Mouse (Mus musculus) small intestine, adult 2 months (tissue): Measurements from ENCODE around the gene Aspscr1. TPM values are rescaled to one million over a fixed set of nuclear protein-coding genes. Genes with fewer than 3 reads are reported as not detected.

Source experiments
- H3K27ac ChIP-seq: fragments of 200-500 bp; 2 replicates; pipeline ENCODE4 v1.5.1; 2012; ENCODE audit warnings: low read depth, low read length, control low read depth, inconsistent platforms; ENCODE audit not compliant: insufficient read depth
- H3K27me3 ChIP-seq: fragments of 200-500 bp; 2 replicates; pipeline ENCODE4 v1.6.1; 2012; ENCODE audit warnings: mild to moderate bottlenecking, moderate library complexity, low read length, inconsistent platforms; ENCODE audit not compliant: control insufficient read depth, insufficient read depth
- H3K36me3 ChIP-seq: fragments of 200-500 bp; 2 replicates; pipeline ENCODE4 v1.6.1; 2012; ENCODE audit warnings: mild to moderate bottlenecking, low read length, control low read depth, inconsistent platforms; ENCODE audit not compliant: control insufficient read depth, insufficient read depth
- H3K4me1 ChIP-seq: fragments of 200-500 bp; 2 replicates; pipeline ENCODE4 v1.6.1; 2012; ENCODE audit warnings: low read length, inconsistent platforms, mixed read lengths; ENCODE audit not compliant: control insufficient read depth, insufficient read depth, insufficient read length
- H3K4me3 ChIP-seq: fragments of 200-500 bp; 2 replicates; pipeline ENCODE4 v1.5.1; 2012; ENCODE audit warnings: low read depth, mild to moderate bottlenecking, control low read depth, inconsistent platforms, low read length, moderate library complexity
- CTCF ChIP-seq: fragments of 200-500 bp; IDR thresholded peaks from 2 replicates; pipeline ENCODE4 v1.5.1; 2012; ENCODE audit warnings: low read depth, mild to moderate bottlenecking, control low read depth, inconsistent platforms, low read length, moderate library complexity, mixed read lengths; ENCODE audit not compliant: insufficient replicate concordance, insufficient read length; ENCODE audit errors: extremely low read depth
- POLR2A ChIP-seq: fragments of 200-500 bp; IDR thresholded peaks from 2 replicates; pipeline ENCODE4 v1.6.1; 2012; ENCODE audit warnings: low read depth, mild to moderate bottlenecking, control low read depth, inconsistent platforms, low read length, moderate library complexity
- whole genome bisulfite sequencing: fragments of 180-500 bp; shearing (Covaris S2); methylation state at CpG from one replicate; pipeline ENCODE4 v1.1.7; 2018; 5-methylcytosine and 5-hydroxymethylcytosine counted together
- polyA plus RNA-seq: library from polyadenylated mRNA; depleted of rRNA; stranded (reverse); fragments of >200 nt; gene quantifications from 2 replicates; pipeline ENCODE4 v1.2.3, GENCODE M21; 2012

The Aspscr1 gene
- polyA plus RNA-seq, 1 experiment = 138 TPM

DNA sequence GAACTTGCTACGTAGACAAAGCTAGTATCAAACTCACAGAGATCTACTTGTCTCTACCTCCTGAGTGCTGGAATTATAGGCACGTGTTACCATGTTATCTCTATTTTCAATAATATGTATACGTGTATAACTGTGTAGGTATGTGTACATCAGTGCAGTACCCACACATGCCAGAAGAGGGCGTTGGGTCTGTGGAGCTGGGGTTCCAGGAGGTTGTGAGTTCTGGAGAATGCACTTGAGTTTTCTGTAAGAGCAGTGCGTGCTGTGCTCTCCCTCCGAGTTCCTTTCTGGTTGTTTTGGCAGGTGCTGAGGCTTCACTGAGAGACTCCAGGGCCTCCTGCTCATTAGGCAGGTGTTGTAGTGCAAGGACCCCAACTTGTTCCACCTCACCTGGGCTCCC is 23.8 kb downstream of the Aspscr1 start:
- no peaks in the 10 kb centered on the region for H3K27me3 ChIP-seq
- WGBS = 93% methylated on average over 6 of the region's 6 CpGs
- no peak overlapping the region for H3K27ac ChIP-seq
- peaks cover 25% of the 10 kb centered on the region for H3K36me3 ChIP-seq
- peaks cover 16% of the 10 kb centered on the region; the same call in 1 of the 2 replicates for H3K4me1 ChIP-seq
- no peak overlapping the region for H3K4me3 ChIP-seq
- no peak for TF ChIP-seq POLR2A
- peak; percentile 42; the same call in 1 of the 2 replicates for TF ChIP-seq CTCF

DNA sequence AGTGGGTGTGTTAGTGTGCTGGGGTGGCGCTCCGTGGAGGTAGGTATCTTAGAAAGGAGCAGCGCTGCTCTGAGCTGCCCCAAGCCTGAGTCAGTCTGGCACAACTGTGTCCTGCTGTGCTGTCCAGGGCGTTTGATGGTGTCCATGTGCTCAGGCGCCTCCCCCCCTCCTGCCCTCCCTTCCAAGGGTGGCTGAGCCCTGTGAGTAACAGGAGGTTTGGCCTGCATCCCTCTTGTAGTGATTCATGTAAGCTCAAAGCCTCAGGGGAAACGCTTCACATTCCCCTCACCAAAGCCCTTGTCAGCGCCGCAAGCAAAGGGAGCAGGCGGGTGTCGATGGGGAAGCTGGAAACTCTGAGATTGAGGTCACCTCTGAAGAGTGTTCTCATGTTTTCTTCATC is 25.0 kb downstream of the Aspscr1 start:
- peaks cover 12% of the 10 kb centered on the region; the same call in 1 of the 2 replicates for H3K4me1 ChIP-seq
- no peaks in the 10 kb centered on the region for H3K27me3 ChIP-seq
- H3K36me3 ChIP-seq = peaks cover 33% of the 10 kb centered on the region
- TF ChIP-seq CTCF (no peak), POLR2A (no peak)
- H3K4me3 ChIP-seq = no peak overlapping the region
- no peak overlapping the region for H3K27ac ChIP-seq
- 90% methylated on average over 10 of the region's 10 CpGs for WGBS

DNA sequence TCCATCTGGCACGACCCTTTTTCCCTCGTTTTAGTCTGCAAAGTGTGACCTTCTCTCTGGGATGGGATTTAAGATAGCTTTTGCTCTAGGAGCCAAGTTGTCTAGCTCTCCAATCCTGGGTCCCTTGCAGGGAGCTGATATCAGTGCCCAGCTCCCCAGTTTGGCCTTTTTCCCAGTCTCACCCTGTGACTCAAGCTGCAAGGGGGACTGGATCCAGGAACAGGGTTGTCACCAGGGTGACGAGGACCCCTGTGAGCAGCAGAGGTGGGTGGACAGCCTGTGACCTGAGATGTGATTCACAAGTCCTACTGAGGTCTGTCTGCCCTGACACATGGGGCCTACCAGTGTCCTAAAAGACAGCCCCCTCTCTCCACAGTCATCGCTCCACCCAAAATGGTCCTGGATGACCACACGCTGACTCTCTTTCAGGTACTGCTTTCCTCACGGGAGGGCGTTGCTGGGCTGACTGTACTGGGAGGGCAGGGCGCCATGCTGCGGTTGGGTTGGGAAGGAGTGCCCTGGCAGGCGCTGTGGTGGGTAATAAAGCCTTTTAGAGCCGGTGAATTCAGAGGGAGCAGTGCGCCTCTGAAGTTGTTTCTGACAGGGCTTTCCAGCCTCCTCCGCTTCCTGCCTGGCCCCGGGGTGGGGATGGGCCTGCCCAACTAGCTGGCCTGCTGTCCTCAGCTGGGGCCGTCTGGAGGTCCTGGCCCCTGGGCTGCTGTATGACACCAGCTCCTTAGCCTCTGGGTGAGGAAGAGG is 31.1 kb downstream of the Aspscr1 start:
- H3K36me3 ChIP-seq = peaks cover 27% of the 10 kb centered on the region
- H3K27me3 ChIP-seq = no peaks in the 10 kb centered on the region
- no peak overlapping the region for H3K27ac ChIP-seq
- peaks cover 10% of the 10 kb centered on the region for H3K4me1 ChIP-seq
- 52% methylated on average over 15 of the region's 15 CpGs for WGBS
- no peak overlapping the region for H3K4me3 ChIP-seq
- TF ChIP-seq CTCF (no peak), POLR2A (no peak)

DNA sequence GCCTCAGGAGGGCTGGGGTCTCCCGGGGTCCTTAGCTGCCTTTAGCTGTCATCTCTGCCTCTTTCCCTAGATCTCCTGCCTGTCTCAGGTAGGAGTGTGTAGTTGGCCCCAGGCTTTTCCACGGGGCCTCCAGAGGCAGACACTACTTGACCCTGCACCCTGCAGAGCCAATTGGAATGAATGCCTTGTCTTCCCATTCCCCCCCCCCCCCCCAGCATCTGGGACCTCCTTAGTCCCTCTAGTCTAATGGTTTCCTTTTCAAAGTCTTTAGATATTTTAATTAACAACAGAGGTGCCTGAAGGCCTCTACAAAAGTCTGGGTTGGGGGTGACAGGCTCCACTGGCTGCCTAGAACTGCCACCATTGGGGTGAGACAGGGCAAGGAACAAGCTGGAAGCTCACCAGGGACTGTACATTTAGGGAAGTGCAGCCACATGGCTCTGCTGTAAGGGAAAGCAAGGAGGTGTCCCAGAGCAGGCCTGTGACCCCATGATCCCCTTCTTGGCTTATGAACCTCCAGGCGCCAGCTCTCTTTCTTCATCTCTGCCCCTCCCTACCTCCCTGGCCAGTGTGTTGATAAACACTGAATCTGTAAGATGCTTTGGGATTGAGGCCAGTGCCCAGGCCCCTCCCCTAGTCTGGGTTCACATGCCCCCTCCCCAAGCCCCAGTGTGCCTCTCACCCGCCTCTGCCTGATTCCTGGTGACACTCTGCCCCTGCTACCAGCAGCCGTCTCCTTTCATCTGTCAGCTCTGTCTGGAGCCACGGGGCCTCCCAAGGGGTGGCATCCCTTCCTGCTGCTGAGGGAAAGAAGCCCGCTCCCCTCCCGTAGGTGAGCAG is 31.9 kb downstream of the Aspscr1 start:
- Histone ChIP-seq H3K4me3 (no peak overlapping the region), H3K27me3 (no peaks in the 10 kb centered on the region), H3K36me3 (peaks cover 21% of the 10 kb centered on the region), H3K4me1 (peaks cover 14% of the 10 kb centered on the region), H3K27ac (no peak overlapping the region)
- 76% methylated on average over 8 of the region's 8 CpGs for WGBS
- TF ChIP-seq CTCF (no peak), POLR2A (no peak)

DNA sequence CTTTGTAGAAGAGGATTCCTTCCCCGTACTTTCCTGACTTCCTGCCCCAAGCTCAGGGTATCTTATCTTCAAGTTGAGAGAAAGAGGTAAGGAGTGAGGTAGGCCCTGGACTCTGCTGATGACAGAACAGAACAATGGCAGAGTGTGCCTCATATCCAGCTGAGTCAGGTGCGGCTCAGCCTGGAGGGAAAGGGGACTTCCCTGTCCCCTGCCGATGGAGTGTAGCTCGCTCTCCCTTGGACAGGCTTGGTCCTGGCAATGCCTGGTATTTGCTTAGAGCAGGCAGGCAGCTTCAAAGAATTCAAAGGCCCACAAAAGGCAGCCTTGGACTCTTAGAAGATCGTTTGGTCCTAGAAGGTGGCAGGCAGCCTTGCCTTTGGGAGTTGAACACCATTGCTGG is 33.3 kb downstream of the Aspscr1 start:
- Histone ChIP-seq H3K36me3 (peaks cover 24% of the 10 kb centered on the region), H3K27ac (no peak overlapping the region), H3K4me3 (no peak overlapping the region), H3K4me1 (peaks cover 18% of the 10 kb centered on the region), H3K27me3 (no peaks in the 10 kb centered on the region)
- no peak for TF ChIP-seq CTCF
- TF ChIP-seq POLR2A = no peak
- 73% methylated on average over 5 of the region's 5 CpGs for WGBS

DNA sequence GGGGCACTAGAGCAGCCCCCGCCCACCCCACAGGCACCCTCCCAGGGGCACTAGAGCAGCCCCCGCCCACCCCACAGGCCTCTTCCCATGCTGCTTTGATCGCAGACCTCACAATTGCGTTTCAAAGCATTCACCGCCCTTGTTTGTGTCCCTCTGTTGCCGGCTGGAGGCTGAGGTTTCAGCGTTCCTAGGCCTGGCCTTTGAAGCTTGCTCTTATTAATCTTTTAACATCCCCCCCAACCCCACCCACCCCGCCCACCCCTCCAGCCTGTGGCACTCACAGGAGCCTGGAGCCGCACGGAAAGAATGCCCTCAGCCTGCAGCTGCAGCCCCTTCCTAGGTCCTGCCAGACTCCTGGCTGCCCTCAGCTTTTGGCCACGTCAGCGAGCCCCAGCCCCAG is 34.5 kb downstream of the Aspscr1 start:
- Histone ChIP-seq H3K27ac (no peak overlapping the region), H3K27me3 (no peaks in the 10 kb centered on the region), H3K4me3 (no peak overlapping the region), H3K36me3 (peaks cover 16% of the 10 kb centered on the region), H3K4me1 (peaks cover 18% of the 10 kb centered on the region)
- 71% methylated on average over 12 of the region's 12 CpGs for WGBS
- TF ChIP-seq POLR2A (no peak), CTCF (no peak)

DNA sequence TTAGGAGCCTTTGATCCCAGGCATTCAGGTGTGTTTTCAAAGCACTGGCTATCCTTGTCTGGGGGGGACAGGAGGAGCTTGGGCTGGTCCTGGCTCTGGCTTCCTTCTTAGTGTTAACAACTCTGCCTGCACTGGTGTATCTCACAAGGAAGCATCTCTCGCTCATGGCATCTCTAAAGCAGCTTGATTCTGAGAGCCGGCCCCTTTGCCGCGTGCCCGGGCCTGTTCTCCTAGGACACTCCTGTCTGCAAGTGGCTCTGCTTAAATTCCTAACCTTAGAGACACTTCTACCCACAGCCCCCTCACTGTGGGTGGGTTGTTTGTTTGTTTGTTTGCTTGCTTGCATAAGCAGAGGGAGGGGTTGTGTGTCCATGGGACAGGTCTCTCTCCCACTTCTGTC is 35.2 kb downstream of the Aspscr1 start:
- H3K27me3 ChIP-seq = no peaks in the 10 kb centered on the region
- no peak overlapping the region for H3K4me3 ChIP-seq
- 44% methylated on average over 5 of the region's 5 CpGs for WGBS
- peaks cover 20% of the 10 kb centered on the region for H3K4me1 ChIP-seq
- TF ChIP-seq CTCF (no peak), POLR2A (no peak)
- peaks cover 10% of the 10 kb centered on the region; the same call in 1 of the 2 replicates for H3K36me3 ChIP-seq
- H3K27ac ChIP-seq = no peak overlapping the region

DNA sequence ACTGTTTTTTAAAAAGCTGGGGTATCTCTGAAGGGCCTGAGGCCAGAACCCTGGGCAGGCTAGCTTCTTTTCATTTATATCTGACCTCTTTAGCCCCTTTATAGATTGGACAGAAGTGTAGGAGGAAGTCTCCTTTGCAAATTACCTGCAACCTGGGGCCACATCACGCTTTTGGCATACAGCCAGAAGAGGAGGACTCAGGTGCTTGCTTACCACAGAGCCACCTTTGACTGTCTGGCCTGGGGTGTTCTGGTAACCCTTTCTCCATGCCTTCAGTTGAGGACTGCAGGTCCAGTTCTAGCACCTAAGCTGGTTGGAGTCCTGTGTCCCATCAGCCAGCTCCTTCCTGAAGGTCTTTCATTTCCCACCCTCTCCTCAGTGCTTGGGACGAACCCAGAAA is 36.8 kb downstream of the Aspscr1 start:
- peaks cover 4% of the 10 kb centered on the region; the same call in 1 of the 2 replicates for H3K36me3 ChIP-seq
- peaks cover 23% of the 10 kb centered on the region for H3K4me1 ChIP-seq
- TF ChIP-seq CTCF (no peak), POLR2A (no peak)
- no peaks in the 10 kb centered on the region for H3K27me3 ChIP-seq
- peak overlapping the region; percentile 43 for H3K27ac ChIP-seq
- 21% methylated on average over 2 of the region's 2 CpGs for WGBS
- no peak overlapping the region for H3K4me3 ChIP-seq
